Mouse (Mus musculus) urinary bladder, postnatal 0 days (tissue): ENCODE results near the gene Gpr12. TPM values are rescaled to one million over a fixed set of nuclear protein-coding genes. Genes with fewer than 3 reads are reported as not detected.

Experiments used
- polyA plus RNA-seq: library from polyadenylated mRNA; unstranded; fragments of >200 nt; fragmentation: Nextera tagmentation; extraction: Ambion mirVana; gene quantifications from 2 replicates; pipeline ENCODE4 v1.2.1, GENCODE M21; 2015

The Gpr12 gene
- not detected in 2 replicates for polyA plus RNA-seq

DNA sequence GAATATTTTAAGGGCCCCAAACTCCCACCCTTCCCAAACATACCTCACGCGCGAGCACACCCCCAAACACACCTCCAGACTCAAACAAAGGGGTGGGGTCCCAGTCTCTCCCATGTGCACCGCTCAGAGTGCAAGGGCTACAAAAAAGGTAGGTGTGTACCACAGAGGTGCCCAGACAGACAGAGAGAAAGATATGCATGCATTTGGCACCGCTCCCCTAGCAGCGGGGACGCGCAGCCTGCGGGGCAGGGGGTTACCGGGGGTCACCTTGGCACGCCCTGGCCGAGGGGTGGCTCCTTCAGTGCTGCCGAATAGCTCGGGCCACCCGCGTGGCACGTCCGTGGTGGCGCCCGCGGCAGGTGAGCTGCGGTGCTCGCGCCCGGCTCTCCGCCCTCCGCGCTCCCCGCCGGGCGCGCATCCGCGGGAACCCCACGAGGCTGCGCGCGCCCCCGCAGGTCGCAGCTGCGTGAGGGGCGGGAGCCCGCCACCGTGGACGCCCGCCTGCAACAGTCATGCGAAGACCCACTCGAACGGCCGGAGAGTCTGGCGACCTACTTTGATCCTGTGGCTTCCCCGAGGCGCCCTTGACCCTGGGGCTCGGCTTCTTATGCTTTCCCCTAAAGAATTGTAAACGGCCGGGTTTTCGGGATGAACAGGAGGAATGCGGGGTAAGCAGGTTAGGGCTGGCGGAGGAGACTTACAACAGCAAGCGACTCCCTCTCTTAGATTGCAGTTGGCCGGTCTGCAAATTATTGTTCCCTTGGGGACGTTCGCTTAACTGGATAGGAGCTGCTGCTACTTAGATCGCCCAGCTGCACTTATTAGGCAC lies at the start of gene Gpr12:
TSS of gene Gpr12 (minus strand) at position 762 of the 829 bp plus-strand sequence.

GRCm38 (mm10) chr5:146555836-146556235 lies 29.2 kb downstream of the Gpr12 start, which contains the start of gene Gm3415:
Gene Gm3415, plus strand, starts transcription at chr5:146556136.

GRCm38 (mm10) chr5:146537347-146537746 lies 47.7 kb downstream of the Gpr12 start, which contains the start of gene Gm3409:
Gene Gm3409, plus strand, starts transcription at chr5:146537647.

Other genes with a start within 250 kb of the Gpr12 start
- gene Wasf3, start 200.3 kb downstream of the Gpr12 start, polyA plus RNA-seq = 0.30 and 0.34 TPM in 2 replicates
- gene Gm6408, start 103.3 kb downstream of the Gpr12 start, polyA plus RNA-seq = not detected in 2 replicates
- gene Gm6370, start 93.9 kb downstream of the Gpr12 start, polyA plus RNA-seq = not detected in 2 replicates
- not detected in 2 replicates for gene 4930449I24Rik, start 82.8 kb downstream of the Gpr12 start, polyA plus RNA-seq
- not detected in 2 replicates for gene Gm3402, start 71.1 kb downstream of the Gpr12 start, polyA plus RNA-seq
- gene Gm3404, start 59.4 kb downstream of the Gpr12 start, polyA plus RNA-seq = not detected in 2 replicates
- gene Gm3409, start 47.6 kb downstream of the Gpr12 start, polyA plus RNA-seq = not detected in 2 replicates
- not detected in 2 replicates for gene Gm3415, start 29.1 kb downstream of the Gpr12 start, polyA plus RNA-seq
- 10.2 and 12.3 TPM in 2 replicates for gene Usp12, start 209.8 kb upstream of the Gpr12 start, polyA plus RNA-seq
- gene Rpl21, start 247.7 kb upstream of the Gpr12 start, polyA plus RNA-seq = 468 and 481 TPM in 2 replicates